Mouse (Mus musculus) cortical plate, adult 2 months (tissue): ENCODE measurements at regions not wholly inside any gene's neighbourhood (a gene's known extent, or its start where the extent isn't known, plus 50 kb on each side); places are given as distances from the start of the nearest gene placed in this dataset.

Experiments used
- CTCF ChIP-seq: fragments of 200-500 bp; IDR thresholded peaks from 2 replicates; pipeline ENCODE4 v1.5.1; 2011; ENCODE audit warnings: mild to moderate bottlenecking, control low read depth, low read length; ENCODE audit not compliant: insufficient read depth; ENCODE audit errors: extremely low read depth
- POLR2A ChIP-seq: fragments of 200-500 bp; IDR thresholded peaks from 2 replicates; pipeline ENCODE4 v1.6.1; 2011; ENCODE audit warnings: mild to moderate bottlenecking, low read length, control low read depth; ENCODE audit not compliant: insufficient read depth; ENCODE audit errors: extremely low read depth

DNA sequence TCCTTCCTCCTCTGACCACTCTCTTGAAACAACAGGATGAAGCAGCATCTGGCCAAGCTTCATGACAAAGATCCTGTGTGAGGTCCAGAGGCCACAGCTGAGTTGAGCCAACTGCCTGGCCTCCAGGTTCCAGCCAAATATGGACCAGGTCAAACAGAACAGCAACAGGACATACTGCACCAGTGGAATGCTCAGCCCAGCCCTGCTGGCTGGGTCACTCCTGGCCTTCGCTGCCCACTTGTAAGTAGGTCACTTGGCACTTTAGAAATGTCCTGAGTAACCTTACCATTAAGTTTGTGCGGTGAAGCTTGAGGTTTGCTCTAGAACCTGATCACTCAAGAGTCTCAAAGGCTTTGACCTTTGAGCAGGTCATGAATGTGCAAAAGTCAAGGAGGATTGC is 96.9 kb downstream of the Snx19 start:
- TF ChIP-seq CTCF: no peak
- TF ChIP-seq POLR2A: no peak
